Mouse (Mus musculus): ENCODE results near the gene Mrpl55. TPM values are rescaled to one million over a fixed set of nuclear protein-coding genes. Genes with fewer than 3 reads are reported as not detected.
A peak's percentile ranks its signal among the peaks of the same experiment; 100 is the strongest.

Mrpl55 gene
- polyA plus RNA-seq, 1 experiment from 2014 or later: 96.5 TPM

DNA sequence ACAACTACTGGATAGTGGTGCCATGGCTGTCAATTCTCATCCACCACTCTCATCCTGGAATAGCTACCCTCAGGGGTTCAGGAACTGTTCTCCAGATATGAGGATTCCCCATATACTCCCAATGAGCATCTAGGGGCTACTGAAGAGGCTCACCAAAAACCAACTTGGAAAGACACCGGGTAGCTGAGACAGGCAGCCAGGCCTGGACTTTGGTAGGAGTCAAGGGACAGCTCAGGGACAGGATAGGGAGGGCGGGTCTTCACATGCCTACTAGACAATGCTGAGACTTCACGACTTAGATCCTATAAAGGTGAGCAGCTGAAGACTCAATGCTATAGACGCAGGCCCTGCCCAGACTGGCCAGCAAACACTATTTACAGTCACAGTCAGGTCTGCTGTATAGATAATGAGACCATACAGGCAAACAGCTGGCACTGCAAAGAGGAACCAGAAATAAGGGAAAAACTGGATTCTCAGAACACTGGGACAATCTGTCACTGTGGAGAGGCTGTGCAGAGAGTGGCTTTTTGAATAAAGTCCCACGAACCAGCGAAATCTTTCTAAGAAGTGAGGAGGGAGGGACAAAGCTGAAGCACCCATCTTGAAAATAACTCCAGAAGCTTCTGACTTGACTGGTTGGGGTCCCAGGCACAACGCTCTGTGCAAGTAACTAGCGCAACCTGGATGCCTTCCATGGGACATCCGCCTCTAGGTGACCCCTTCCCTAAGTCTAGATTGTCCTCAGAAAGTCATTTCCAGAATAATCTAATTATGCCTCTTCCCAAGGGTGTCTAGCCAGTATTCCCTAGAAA lies 39.6 kb upstream of the Mrpl55 start:
- H3K9ac ChIP-seq (ENCODE audit: low read depth, low read length): peak overlapping the region; percentile 89
- peaks cover 3% of the 10 kb centered on the region; the same call in 1 of the 2 replicates for H3K4me1 ChIP-seq (replicated peaks; ENCODE audit: control insufficient read depth, insufficient read depth, low read length)
- H3K9me3 ChIP-seq (ENCODE audit: control insufficient read depth): no peaks in the 10 kb centered on the region
- no peak; the same call in 1 of the 2 replicates for ATAC-seq
- peak overlapping the region; percentile 98 for H3K27ac ChIP-seq (ENCODE audit: low read depth, low read length)
- H3K27me3 ChIP-seq (replicated peaks; ENCODE audit: control insufficient read depth, insufficient read depth, low read length): no peaks in the 10 kb centered on the region
- H3K36me3 ChIP-seq (ENCODE audit: control insufficient read depth, insufficient read depth): peaks cover 13% of the 10 kb centered on the region
- peak overlapping the region; percentile 64 for H3K4me3 ChIP-seq (ENCODE audit: low read depth, low read length)
- no peak for TF ChIP-seq CTCF (IDR thresholded peaks at IDR 0.05; ENCODE audit: low read depth)
- 39% methylated on average over 9 of the region's 9 CpGs for WGBS
- H3K4me2 ChIP-seq (replicated peaks; ENCODE audit: low read depth): peak overlapping the region; percentile 60

DNA sequence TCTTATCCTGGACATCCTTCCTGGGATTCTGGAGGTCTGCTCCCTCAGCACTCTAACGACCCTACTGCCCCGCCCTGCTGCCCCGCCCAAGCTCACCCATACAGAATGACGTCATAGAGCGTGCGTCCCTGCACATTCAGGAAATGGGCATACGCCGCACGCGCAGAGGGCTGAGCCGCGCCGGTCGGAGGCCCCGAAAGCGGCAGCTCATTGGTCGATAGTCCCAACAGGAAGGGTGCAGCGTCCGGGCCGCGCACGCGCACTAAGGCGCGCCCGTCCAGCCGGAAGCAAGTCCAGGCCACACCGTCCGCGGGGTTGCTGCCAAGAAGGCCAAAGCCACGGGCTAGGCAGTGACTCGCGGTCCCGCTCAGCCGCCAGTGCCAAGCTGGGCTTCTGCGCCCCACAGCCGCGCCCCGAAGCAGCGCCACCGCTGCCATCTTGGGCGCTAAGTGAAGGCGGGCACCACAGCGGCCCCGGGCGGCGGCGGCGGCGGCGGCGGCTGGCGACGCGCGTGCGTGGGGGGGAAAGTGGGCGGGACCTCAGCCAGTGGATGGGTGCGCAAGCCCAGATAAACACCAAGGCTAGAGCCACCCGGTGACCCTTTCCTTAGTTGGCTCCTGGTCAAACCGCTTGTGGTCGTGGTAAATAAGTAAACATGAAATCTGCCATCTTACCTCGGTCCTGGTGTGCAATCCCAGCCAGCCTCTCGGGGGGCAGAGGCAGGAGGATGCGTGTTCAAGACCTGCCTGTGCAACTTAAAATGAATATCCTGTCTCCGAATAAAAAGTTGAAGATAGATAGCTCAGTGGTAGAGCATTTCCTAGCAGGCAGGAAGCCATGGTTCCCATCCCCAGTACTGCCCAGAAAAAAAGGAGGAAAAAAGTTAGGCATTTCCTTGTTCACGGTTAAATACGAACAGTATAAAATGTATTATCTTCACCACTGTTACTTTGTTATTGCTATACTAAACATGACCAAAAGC lies 38.7 kb upstream of the Mrpl55 start, which contains the start of gene Iba57:
Iba57 (minus strand) TSS at position 485 of the 982 bp plus-strand sequence.
- ATAC-seq: peak; percentile 98
- Histone ChIP-seq H3K9me3 (ENCODE audit: control insufficient read depth) (no peaks in the 10 kb centered on the region), H3K4me2 (replicated peaks; ENCODE audit: low read depth) (peak within 1 kb of the TSS; percentile 60), H3K27ac (ENCODE audit: low read depth, low read length) (peak within 1 kb of the TSS; percentile 98), H3K36me3 (ENCODE audit: control insufficient read depth, insufficient read depth) (0 out of 2 replicates have a peak, but pooled peaks cover 6% of the 10 kb centered on the region), H3K27me3 (replicated peaks; ENCODE audit: control insufficient read depth, insufficient read depth, low read length) (no peaks in the 10 kb centered on the region), H3K4me3 (ENCODE audit: low read depth, low read length) (peak within 1 kb of the TSS; percentile 64), H3K4me1 (replicated peaks; ENCODE audit: control insufficient read depth, insufficient read depth, low read length) (peaks cover 3% of the 10 kb centered on the region; the same call in 1 of the 2 replicates), H3K9ac (ENCODE audit: low read depth, low read length) (peak within 1 kb of the TSS; percentile 89)
- peak; percentile 68 for TF ChIP-seq CTCF (IDR thresholded peaks at IDR 0.05; ENCODE audit: low read depth)
- WGBS: 2% methylated on average over 59 of the region's 68 CpGs

DNA sequence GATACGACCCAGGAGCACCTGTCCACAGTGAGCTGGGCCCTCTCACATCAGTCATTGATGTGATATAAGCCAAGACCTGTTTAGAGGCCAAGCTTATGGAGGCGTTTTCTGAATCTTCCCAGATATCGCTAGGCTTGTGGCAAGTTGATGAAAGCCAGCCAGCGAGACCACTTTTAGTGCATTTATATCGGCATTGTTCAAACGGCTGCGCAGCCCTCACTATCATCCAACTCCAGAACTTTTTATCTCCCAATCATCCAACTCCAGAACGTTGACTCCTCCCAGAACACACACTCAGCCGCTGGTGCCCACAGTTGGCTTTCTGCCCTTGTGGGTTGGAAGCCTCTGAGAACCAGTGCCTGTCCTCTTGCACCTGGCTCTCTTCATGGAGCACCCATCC lies 37.9 kb upstream of the Mrpl55 start:
- Histone ChIP-seq H3K4me3 (ENCODE audit: low read depth, low read length) (peak overlapping the region; percentile 64; the same call in 1 of the 2 replicates), H3K4me1 (replicated peaks; ENCODE audit: control insufficient read depth, insufficient read depth, low read length) (peaks cover 3% of the 10 kb centered on the region; the same call in 1 of the 2 replicates), H3K9ac (ENCODE audit: low read depth, low read length) (0 out of 2 replicates have a peak overlapping the region, but pooled peaks have one; percentile 89), H3K36me3 (ENCODE audit: control insufficient read depth, insufficient read depth) (no peaks in the 10 kb centered on the region), H3K4me2 (replicated peaks; ENCODE audit: low read depth) (peak overlapping the region; percentile 60; the same call in 1 of the 2 replicates), H3K27ac (ENCODE audit: low read depth, low read length) (peak overlapping the region; percentile 98; the same call in 1 of the 2 replicates), H3K27me3 (replicated peaks; ENCODE audit: control insufficient read depth, insufficient read depth, low read length) (no peaks in the 10 kb centered on the region), H3K9me3 (ENCODE audit: control insufficient read depth) (no peaks in the 10 kb centered on the region)
- WGBS: 73% methylated on average over 9 of the region's 9 CpGs
- ATAC-seq: no peak
- TF ChIP-seq CTCF (IDR thresholded peaks at IDR 0.05; ENCODE audit: low read depth): no peak

DNA sequence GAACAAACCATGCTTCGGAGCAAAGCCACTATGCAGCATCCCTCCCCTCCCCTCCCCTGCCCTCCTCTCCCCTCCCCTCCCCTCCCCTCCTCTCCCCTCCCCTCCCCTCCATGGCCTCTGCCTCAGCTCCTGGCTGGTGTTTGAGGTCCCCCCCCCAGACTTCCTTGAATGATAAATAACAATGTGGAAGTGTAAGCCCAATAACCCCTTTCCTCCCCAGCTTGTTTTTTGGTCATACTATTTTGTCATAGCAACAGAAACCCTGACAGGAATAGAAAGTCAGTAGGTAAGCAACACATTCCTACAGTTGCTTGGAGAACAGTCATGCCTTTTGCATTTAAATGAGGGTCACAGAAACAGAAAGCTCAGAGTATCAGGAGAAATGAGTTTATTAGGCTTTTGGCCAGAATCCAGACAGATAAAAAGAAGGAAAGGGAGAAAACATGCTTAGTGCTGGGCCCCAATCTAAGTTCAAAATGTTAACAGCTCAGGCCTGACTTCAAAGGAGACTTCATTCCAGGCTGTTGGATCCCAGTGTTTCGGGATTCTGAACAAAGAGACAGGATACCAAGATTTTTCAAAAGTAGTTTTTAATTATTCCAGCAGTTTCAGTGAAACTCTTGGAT lies 36.6 kb upstream of the Mrpl55 start:
- H3K27me3 ChIP-seq (replicated peaks; ENCODE audit: control insufficient read depth, insufficient read depth, low read length): no peaks in the 10 kb centered on the region
- H3K9ac ChIP-seq (ENCODE audit: low read depth, low read length): no peak overlapping the region
- no peak overlapping the region for H3K4me3 ChIP-seq (ENCODE audit: low read depth, low read length)
- WGBS: 48% methylated on average over 2 of the region's 2 CpGs
- TF ChIP-seq CTCF (IDR thresholded peaks at IDR 0.05; ENCODE audit: low read depth): no peak
- ATAC-seq: no peak
- no peaks in the 10 kb centered on the region for H3K9me3 ChIP-seq (ENCODE audit: control insufficient read depth)
- no peak overlapping the region for H3K4me2 ChIP-seq (replicated peaks; ENCODE audit: low read depth)
- no peak overlapping the region for H3K27ac ChIP-seq (ENCODE audit: low read depth, low read length)
- H3K36me3 ChIP-seq (ENCODE audit: control insufficient read depth, insufficient read depth): no peaks in the 10 kb centered on the region
- peaks cover 3% of the 10 kb centered on the region; the same call in 1 of the 2 replicates for H3K4me1 ChIP-seq (replicated peaks; ENCODE audit: control insufficient read depth, insufficient read depth, low read length)

DNA sequence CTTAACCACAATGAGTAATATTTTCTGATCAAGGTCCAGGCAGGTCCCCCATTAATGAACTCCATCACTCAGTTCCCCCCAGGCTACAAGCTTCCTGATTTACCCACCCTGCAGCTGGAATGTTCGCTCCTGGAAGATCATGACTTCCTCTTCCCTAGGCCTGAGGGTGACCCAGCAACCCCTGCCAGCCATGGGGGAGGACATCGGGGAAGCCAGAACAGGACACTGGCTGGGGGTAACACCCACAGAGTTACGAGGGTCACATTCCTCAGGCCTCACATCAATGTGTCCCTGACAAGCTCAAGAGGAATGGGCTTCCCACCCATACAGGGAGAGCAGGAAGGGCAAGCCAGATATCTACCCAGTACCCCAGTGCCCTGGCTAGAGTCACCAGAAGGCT lies 32.5 kb upstream of the Mrpl55 start:
- peaks cover 11% of the 10 kb centered on the region; the same call in 1 of the 2 replicates for H3K27me3 ChIP-seq (replicated peaks; ENCODE audit: control insufficient read depth, insufficient read depth, low read length)
- no peaks in the 10 kb centered on the region for H3K9me3 ChIP-seq (ENCODE audit: control insufficient read depth)
- H3K27ac ChIP-seq (ENCODE audit: low read depth, low read length): no peak overlapping the region
- no peak overlapping the region for H3K9ac ChIP-seq (ENCODE audit: low read depth, low read length)
- no peaks in the 10 kb centered on the region for H3K4me1 ChIP-seq (replicated peaks; ENCODE audit: control insufficient read depth, insufficient read depth, low read length)
- TF ChIP-seq CTCF (IDR thresholded peaks at IDR 0.05; ENCODE audit: low read depth): no peak
- no peak overlapping the region for H3K4me2 ChIP-seq (replicated peaks; ENCODE audit: low read depth)
- H3K36me3 ChIP-seq (ENCODE audit: control insufficient read depth, insufficient read depth): no peaks in the 10 kb centered on the region
- H3K4me3 ChIP-seq (ENCODE audit: low read depth, low read length): no peak overlapping the region
- WGBS: 69% methylated on average over 3 of the region's 3 CpGs
- ATAC-seq: no peak

Measured in intestine, postnatal 0 days (tissue).